Mouse (Mus musculus): ENCODE measurements at regions not wholly inside any gene's neighbourhood (a gene's known extent, or its start where the extent isn't known, plus 50 kb on each side); places are given as distances from the start of the nearest gene placed in this dataset.

GRCm38 (mm10) chr1:149760440-149760839, 200.7 kb downstream of the Pla2g4a start:
- no peak for DNase-seq

- no peak for DNase-seq
These were observed 202.3 kb downstream of the Pla2g4a start for GRCm38 (mm10) chr1:149758783-149759132.

GRCm38 (mm10) chr1:149758092-149758782, 202.9 kb downstream of the Pla2g4a start:
- DNase-seq = no peak

- no peak for DNase-seq
These were observed 207.6 kb downstream of the Pla2g4a start for GRCm38 (mm10) chr1:149753269-149754060.

GRCm38 (mm10) chr1:149749405-149749804, 211.7 kb downstream of the Pla2g4a start:
- no peak for DNase-seq

GRCm38 (mm10) chr1:149738959-149739358, 222.1 kb downstream of the Pla2g4a start:
- DNase-seq = no peak

GRCm38 (mm10) chr1:149734241-149734640, 226.8 kb downstream of the Pla2g4a start:
- DNase-seq = peak; percentile 21

- no peak for DNase-seq
These were observed 245.9 kb downstream of the Pla2g4a start for GRCm38 (mm10) chr1:149715171-149715570.

- no peak for DNase-seq
These were observed 248.8 kb downstream of the Pla2g4a start for GRCm38 (mm10) chr1:149712330-149712729.

- DNase-seq = no peak
These were observed 255.9 kb downstream of the Pla2g4a start for GRCm38 (mm10) chr1:149705223-149705622.

- no peak for DNase-seq
These were observed 261.7 kb downstream of the Pla2g4a start for GRCm38 (mm10) chr1:149699411-149699810.

- peak; percentile 32 for DNase-seq
These were observed 286.9 kb downstream of the Pla2g4a start for GRCm38 (mm10) chr1:149674166-149674565.

- DNase-seq = no peak
These were observed 288.5 kb downstream of the Pla2g4a start for GRCm38 (mm10) chr1:149672571-149672970.

- peak; percentile 96 for DNase-seq
These were observed 289.0 kb downstream of the Pla2g4a start for GRCm38 (mm10) chr1:149672117-149672516.

- no peak for DNase-seq
These were observed 290.0 kb downstream of the Pla2g4a start for GRCm38 (mm10) chr1:149671091-149671490.

Data from cerebellum, adult 11-12 months (tissue).